8 mouse cellular contexts compared by ENCODE assay signal in genomic region chr8:124826658-124827057, GRCm38 (mm10). TPM values are rescaled to one million over a fixed set of nuclear protein-coding genes. Genes with fewer than 3 reads are reported as not detected.
DNase-seq lines count a peak whose midpoint lies in the region; ATAC-seq and TF ChIP-seq lines count a peak whose summit lies in the region.

No protein-coding gene starts in this region.

- no peaks in the 10 kb centered on the region for H3K9me3 ChIP-seq in embryonic facial prominence, embryonic 14.5 days (ENCODE audit: control insufficient read depth, low read length)
- H3K9me3 ChIP-seq in embryonic facial prominence, embryonic 10.5 days: no peaks in the 10 kb centered on the region
- H3K9me3 ChIP-seq in intestine, embryonic 15.5 days: no peaks in the 10 kb centered on the region

- no peak overlapping the region for H3K27ac ChIP-seq in embryonic facial prominence, embryonic 14.5 days (replicated peaks; ENCODE audit: low read depth, low read length)
- no peak overlapping the region for H3K27ac ChIP-seq in embryonic facial prominence, embryonic 10.5 days (replicated peaks)
- H3K27ac ChIP-seq in left cerebral cortex, adult 2 months: no peak overlapping the region; the same call in 1 of the 2 replicates
- H3K27ac ChIP-seq in intestine, embryonic 15.5 days: no peak overlapping the region

- no peaks in the 10 kb centered on the region for H3K36me3 ChIP-seq in embryonic facial prominence, embryonic 14.5 days (ENCODE audit: control insufficient read depth, insufficient read depth, low read length)
- no peaks in the 10 kb centered on the region for H3K36me3 ChIP-seq in embryonic facial prominence, embryonic 10.5 days (replicated peaks)
- no peaks in the 10 kb centered on the region for H3K36me3 ChIP-seq in intestine, embryonic 15.5 days

- no peak overlapping the region for H3K9ac ChIP-seq in embryonic facial prominence, embryonic 14.5 days (ENCODE audit: low read depth, low read length)
- H3K9ac ChIP-seq in intestine, embryonic 15.5 days: no peak overlapping the region

- no peak overlapping the region for H3K4me2 ChIP-seq in embryonic facial prominence, embryonic 14.5 days (ENCODE audit: low read depth, low read length)
- H3K4me2 ChIP-seq in intestine, embryonic 15.5 days (replicated peaks): no peak overlapping the region

- H3K4me1 ChIP-seq in embryonic facial prominence, embryonic 14.5 days (ENCODE audit: control insufficient read depth, insufficient read depth, low read length): no peaks in the 10 kb centered on the region
- peaks cover 2% of the 10 kb centered on the region; the same call in 1 of the 2 replicates for H3K4me1 ChIP-seq in embryonic facial prominence, embryonic 10.5 days
- H3K4me1 ChIP-seq in intestine, embryonic 15.5 days (replicated peaks): no peaks in the 10 kb centered on the region

- H3K4me3 ChIP-seq in embryonic facial prominence, embryonic 14.5 days (ENCODE audit: low read depth, low read length): no peak overlapping the region
- no peak overlapping the region for H3K4me3 ChIP-seq in embryonic facial prominence, embryonic 10.5 days
- H3K4me3 ChIP-seq in left cerebral cortex, adult 2 months: no peak overlapping the region
- H3K4me3 ChIP-seq in intestine, embryonic 15.5 days (replicated peaks): no peak overlapping the region

- no peak for ATAC-seq in embryonic facial prominence, embryonic 14.5 days (ENCODE audit: low read depth)
- no peak for ATAC-seq in intestine, embryonic 15.5 days

- WGBS in embryonic facial prominence, embryonic 14.5 days: 39% methylated on average over 7 of the region's 7 CpGs
- 23% methylated on average over 7 of the region's 7 CpGs for WGBS in embryonic facial prominence, embryonic 10.5 days
- WGBS in intestine, embryonic 15.5 days: 35% methylated on average over 7 of the region's 7 CpGs

- intact Hi-C loops in left cerebral cortex, adult 2 months (cut with DNase I): loop anchor here (5.0 kb wide), 1 partner anchor 89 kb away; no protein-coding TSS in a partner anchor

- DNase-seq in embryonic facial prominence, embryonic 14.5 days (ENCODE audit: low spot score): peak; percentile 33
- no peak for DNase-seq in embryonic facial prominence, embryonic 10.5 days (ENCODE audit: low spot score)
- DNase-seq in ovary, adult 18-20 months (ENCODE audit: low spot score): peak; percentile 40
- no peak for DNase-seq in ovary, postnatal 10 days (ENCODE audit: low spot score)
- DNase-seq in kidney, adult 9 months: peak; percentile 62
- DNase-seq in ovary, postnatal 14 days (ENCODE audit: low spot score): peak; percentile 25
- no peak for DNase-seq in left cerebral cortex, adult 2 months (ENCODE audit: extremely low spot score in 1 of 2, low spot score in 2 of 2)

- no peaks in the 10 kb centered on the region for H3K27me3 ChIP-seq in embryonic facial prominence, embryonic 14.5 days (replicated peaks; ENCODE audit: control insufficient read depth, insufficient read depth, low read length)
- H3K27me3 ChIP-seq in embryonic facial prominence, embryonic 10.5 days (replicated peaks; ENCODE audit: low read depth, poor library complexity, severe bottlenecking): peaks cover 21% of the 10 kb centered on the region
- no peaks in the 10 kb centered on the region for H3K27me3 ChIP-seq in intestine, embryonic 15.5 days (replicated peaks)

- no peak for TF ChIP-seq CTCF in left cerebral cortex, adult 2 months (IDR thresholded peaks at IDR 0.05)

RNA-seq across cellular contexts. Expression of gene Trim67, which starts 33.8 kb away (rescaled TPM):
- polyA plus RNA-seq in embryonic facial prominence, embryonic 14.5 days (2014; fragmentation: Nextera tagmentation; extraction: Ambion mirVana): 0.97 and 1.1 TPM in 2 replicates
- 0.36 and 0.51 TPM in 2 replicates for polyA plus RNA-seq in embryonic facial prominence, embryonic 10.5 days (2016; fragmentation: Nextera tagmentation; extraction: Ambion mirVana)
- 1 to 10 TPM; 2.0 to 2.2 TPM for total RNA-seq in left cerebral cortex, adult 2 months (2021)
- 0.57 and 0.64 TPM in 2 replicates for polyA plus RNA-seq in intestine, embryonic 15.5 days (2015; fragmentation: Nextera tagmentation; extraction: Ambion mirVana)

RNA-seq across cellular contexts. Expression of gene Gnpat, which starts 36.2 kb away (rescaled TPM):
- 96.4 and 97.8 TPM in 2 replicates for polyA plus RNA-seq in embryonic facial prominence, embryonic 14.5 days (2014; fragmentation: Nextera tagmentation; extraction: Ambion mirVana)
- 138 and 149 TPM in 2 replicates for polyA plus RNA-seq in embryonic facial prominence, embryonic 10.5 days (2016; fragmentation: Nextera tagmentation; extraction: Ambion mirVana)
- 10 to 100 TPM; 54.7 to 65.8 TPM for total RNA-seq in left cerebral cortex, adult 2 months (2021)
- polyA plus RNA-seq in intestine, embryonic 15.5 days (2015; fragmentation: Nextera tagmentation; extraction: Ambion mirVana): 82.6 and 83.9 TPM in 2 replicates

RNA-seq across cellular contexts. Expression of gene 2810004N23Rik, which starts 36.3 kb away (rescaled TPM):
- polyA plus RNA-seq in embryonic facial prominence, embryonic 14.5 days (2014; fragmentation: Nextera tagmentation; extraction: Ambion mirVana): 35.3 and 36.5 TPM in 2 replicates
- polyA plus RNA-seq in embryonic facial prominence, embryonic 10.5 days (2016; fragmentation: Nextera tagmentation; extraction: Ambion mirVana): 77.2 and 82.2 TPM in 2 replicates
- 10 to 100 TPM; 19.0 to 20.3 TPM for total RNA-seq in left cerebral cortex, adult 2 months (2021)
- polyA plus RNA-seq in intestine, embryonic 15.5 days (2015; fragmentation: Nextera tagmentation; extraction: Ambion mirVana): 44.8 and 48.6 TPM in 2 replicates

Comparison
In these comparisons a context has a peak if more than half of its experiments do, and no peak if none do; other contexts are left out.
1. DNase-seq: peak in embryonic facial prominence, embryonic 14.5 days (single experiment), ovary, adult 18-20 months (single experiment), kidney, adult 9 months (single experiment) and ovary, postnatal 14 days (single experiment); none in embryonic facial prominence, embryonic 10.5 days (single experiment), ovary, postnatal 10 days (single experiment) and left cerebral cortex, adult 2 months (0 of 2).